Mouse (Mus musculus) CH12.LX (cell line): ENCODE measurements at regions not wholly inside any gene's neighbourhood (a gene's known extent, or its start where the extent isn't known, plus 50 kb on each side); places are given as distances from the start of the nearest gene placed in this dataset.

ENCODE experiments used
- DNase-seq: peaks from one replicate; pipeline ENCODE4 v3.0.0-alpha.2; 2013; ENCODE audit errors: extremely low read depth
- H3K27ac ChIP-seq: 2 replicates; pipeline ENCODE4 v1.5.1; 2012; ENCODE audit warnings: low read depth, mild to moderate bottlenecking, control low read depth, moderate library complexity; ENCODE audit not compliant: insufficient read depth
- H3K27me3 ChIP-seq: replicated peaks from 2 replicates; pipeline ENCODE3; 2012; ENCODE audit warnings: inconsistent platforms
- H3K36me3 ChIP-seq, 2 experiments: replicated peaks in 1 of 2; 2 replicates each; pipeline versions ENCODE3 to v1.6.1; 2012; ENCODE audit warnings: inconsistent platforms in 1 of 2, low read length in 1 of 2, mild to moderate bottlenecking in 1 of 2, mixed read lengths in 1 of 2, moderate library complexity in 1 of 2; ENCODE audit not compliant: control insufficient read depth in 1 of 2, insufficient read depth in 1 of 2
- H3K4me1 ChIP-seq, 2 experiments: 2 replicates each; pipeline ENCODE4 v1.6.1; 2012; ENCODE audit warnings: inconsistent platforms in 1 of 2, moderate library complexity in 1 of 2; ENCODE audit not compliant: insufficient read depth in 2 of 2, control insufficient read depth in 1 of 2
- H3K4me2 ChIP-seq: 2 replicates; pipeline ENCODE4 v1.6.1; 2012; ENCODE audit warnings: low read depth, mild to moderate bottlenecking, control low read depth; ENCODE audit not compliant: poor library complexity, insufficient read depth, severe bottlenecking
- H3K4me3 ChIP-seq, 3 experiments: fragments of 150-350 bp in 1 of 3; sonication (generic) in 1 of 3; replicated peaks in 1 of 3; 2 replicates each; pipeline versions ENCODE3 to v1.5.1; 2011 to 2012; ENCODE audit warnings: low read depth in 2 of 3, low read length in 2 of 3, mild to moderate bottlenecking in 2 of 3, moderate library complexity in 2 of 3, control low read depth in 1 of 3, improper control_type of control experiment in 1 of 3, inconsistent platforms in 1 of 3, mixed read lengths in 1 of 3; ENCODE audit not compliant: poor library complexity in 1 of 3
- H3K79me2 ChIP-seq: replicated peaks from 2 replicates; pipeline ENCODE4 v1.6.1; 2012; ENCODE audit warnings: mild to moderate bottlenecking, moderate library complexity; ENCODE audit not compliant: control insufficient read depth, poor library complexity, insufficient read depth, severe bottlenecking; ENCODE audit errors: extremely low read depth
- H3K9ac ChIP-seq: 2 replicates; pipeline ENCODE4 v1.6.1; 2012; ENCODE audit warnings: low read depth, mild to moderate bottlenecking, control low read depth, moderate library complexity; ENCODE audit not compliant: insufficient read depth
- H3K9me3 ChIP-seq: replicated peaks from 2 replicates; pipeline ENCODE3; 2012; ENCODE audit warnings: low read length, inconsistent platforms, mixed read lengths
- CHD1 ChIP-seq: IDR thresholded peaks from 2 replicates; pipeline ENCODE4 v1.6.1; 2012; ENCODE audit warnings: low read depth, low read length, improper control_type of control experiment, inconsistent platforms
- ELF1 ChIP-seq: IDR thresholded peaks from 2 replicates; pipeline ENCODE4 v1.6.1; 2014; ENCODE audit warnings: low read depth, mild to moderate bottlenecking, inconsistent platforms, low read length, improper control_type of control experiment
- EP300 ChIP-seq: IDR thresholded peaks from 2 replicates; pipeline ENCODE4 v1.6.1; 2011; ENCODE audit warnings: low read length, improper control_type of control experiment
- GABPA ChIP-seq: IDR thresholded peaks from 2 replicates; pipeline ENCODE4 v1.6.1; 2012; ENCODE audit warnings: low read depth, low read length, improper control_type of control experiment, inconsistent platforms; ENCODE audit not compliant: insufficient replicate concordance
- JUND ChIP-seq: conservative IDR thresholded peaks from 2 replicates; pipeline ENCODE4 v1.6.1; 2011; ENCODE audit warnings: low read depth, low read length, improper control_type of control experiment
- MAX ChIP-seq: IDR thresholded peaks from 2 replicates; pipeline ENCODE4 v1.6.1; 2011; ENCODE audit warnings: low read length, improper control_type of control experiment
- MEF2A ChIP-seq: IDR thresholded peaks from 2 replicates; pipeline ENCODE4 v1.6.1; 2014; ENCODE audit warnings: low read depth, mild to moderate bottlenecking, inconsistent platforms, low read length, improper control_type of control experiment, borderline replicate concordance
- NELFE ChIP-seq: IDR thresholded peaks from 2 replicates; pipeline ENCODE4 v1.6.1; 2011; ENCODE audit warnings: low read depth, low read length, improper control_type of control experiment
- PAX5 ChIP-seq: IDR thresholded peaks from 2 replicates; pipeline ENCODE4 v1.6.1; 2012; ENCODE audit warnings: low read length, inconsistent platforms, mixed read lengths
- RCOR1 ChIP-seq: conservative IDR thresholded peaks from 2 replicates; pipeline ENCODE4 v1.6.1; 2012; ENCODE audit warnings: low read depth, mild to moderate bottlenecking, inconsistent platforms, low read length, improper control_type of control experiment
- SMC3 ChIP-seq: IDR thresholded peaks from 2 replicates; pipeline ENCODE4 v1.6.1; 2011; ENCODE audit warnings: low read depth, low read length, improper control_type of control experiment
- TBP ChIP-seq: conservative IDR thresholded peaks from 2 replicates; pipeline ENCODE4 v1.6.1; 2011; ENCODE audit warnings: low read depth, low read length, improper control_type of control experiment
- TCF12 ChIP-seq: IDR thresholded peaks from 2 replicates; pipeline ENCODE4 v1.6.1; 2014; ENCODE audit warnings: low read depth, mild to moderate bottlenecking, inconsistent platforms, low read length, improper control_type of control experiment
- USF2 ChIP-seq: conservative IDR thresholded peaks from 2 replicates; pipeline ENCODE4 v1.6.1; 2011; ENCODE audit warnings: low read depth, low read length, improper control_type of control experiment
- dilution Hi-C: fragments of 300-500 bp; cut with MboI; formaldehyde crosslinking; loops from 2 replicates; pipeline ENCODE4 v1.14.3; 2020; ENCODE audit warnings: low sequenced_read_pairs; ENCODE audit not compliant: extremely low pct_unique_long_range_greater_than_20kb, extremely low pct_ligation_motif_present
- in situ Hi-C: fragments of 300-500 bp; cut with MboI; formaldehyde crosslinking; loops from 3 replicates; pipeline ENCODE4 v1.14.3; 2019; ENCODE audit warnings: low sequenced_read_pairs, low pct_ligation_motif_present, low pct_unique_long_range_greater_than_20kb, mixed read lengths

GRCm38 (mm10) chr13:97448123-97448522, 207.2 kb downstream of the Enc1 start:
- Histone ChIP-seq H3K9ac (no peak overlapping the region), H3K9me3 (peaks cover 26% of the 10 kb centered on the region), H3K36me3 (no peaks in the 10 kb centered on the region), H3K4me2 (no peak overlapping the region), H3K4me3 (no peak overlapping the region), H3K27me3 (no peaks in the 10 kb centered on the region), H3K27ac (no peak overlapping the region), H3K4me1 (no peaks in the 10 kb centered on the region), H3K79me2 (no peaks in the 10 kb centered on the region)
- dilution Hi-C loops, result no loop called here
- in situ Hi-C loops, result no loop called here
- no peak for TF ChIP-seq SMC3
- TF ChIP-seq NELFE, result no peak
- no peak for TF ChIP-seq TCF12
- TF ChIP-seq CHD1, result no peak
- no peak for TF ChIP-seq MAX
- no peak for TF ChIP-seq GABPA
- TF ChIP-seq EP300, result no peak
- TF ChIP-seq MEF2A, result no peak
- no peak for DNase-seq

GRCm38 (mm10) chr13:97443731-97444428, 203.0 kb downstream of the Enc1 start:
- no peaks in the 10 kb centered on the region for H3K79me2 ChIP-seq
- TF ChIP-seq TCF12 (no peak), EP300 (no peak), RCOR1 (no peak), PAX5 (no peak), GABPA (no peak), TBP (no peak), USF2 (no peak), ELF1 (no peak), CHD1 (no peak), JUND (no peak)
- dilution Hi-C loops (no loop called here), in situ Hi-C loops (no loop called here)
- H3K9ac ChIP-seq, result no peak overlapping the region
- H3K36me3 ChIP-seq, result no peaks in the 10 kb centered on the region
- H3K4me2 ChIP-seq, result no peak overlapping the region
- H3K9me3 ChIP-seq, result peaks cover 34% of the 10 kb centered on the region
- peaks cover 0 to 17% of the 10 kb centered on the region in 2 experiments; a peak in 2 of 4 replicates for H3K4me1 ChIP-seq
- H3K27ac ChIP-seq, result no peak overlapping the region
- no peak overlapping the region for H3K4me3 ChIP-seq
- no peak for DNase-seq
- H3K27me3 ChIP-seq, result no peaks in the 10 kb centered on the region
